Mouse (Mus musculus): Measurements from ENCODE around the gene Clstn1. TPM values are rescaled to one million over a fixed set of nuclear protein-coding genes. Genes with fewer than 3 reads are reported as not detected.
A peak's percentile ranks its signal among the peaks of the same experiment; 100 is the strongest.

The Clstn1 gene
- total and polyA plus RNA-seq, 3 experiments = 25.6 to 88.3 (median 86.7) TPM

DNA sequence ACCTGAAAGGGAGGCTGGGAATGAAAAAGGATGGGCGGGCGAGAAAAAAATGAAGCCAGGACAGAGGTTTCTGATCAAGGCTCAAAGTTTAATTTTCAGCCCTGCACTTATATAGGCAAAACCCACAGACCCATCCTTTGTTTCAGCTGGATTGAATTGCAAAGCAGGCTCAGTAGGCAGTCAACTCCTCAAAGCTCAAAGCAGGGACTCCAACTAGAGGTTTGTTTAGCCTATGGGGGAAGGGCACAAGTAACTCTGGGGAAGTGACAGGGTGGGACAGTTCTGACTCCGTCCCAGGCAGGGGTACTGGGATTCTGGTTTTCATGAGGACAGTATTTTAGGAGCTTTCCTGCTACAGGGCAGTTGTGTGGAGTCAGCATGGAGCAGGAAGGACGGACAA is 35.0 kb downstream of the Clstn1 start:
- 86% methylated on average over 4 of the region's 4 CpGs for WGBS

DNA sequence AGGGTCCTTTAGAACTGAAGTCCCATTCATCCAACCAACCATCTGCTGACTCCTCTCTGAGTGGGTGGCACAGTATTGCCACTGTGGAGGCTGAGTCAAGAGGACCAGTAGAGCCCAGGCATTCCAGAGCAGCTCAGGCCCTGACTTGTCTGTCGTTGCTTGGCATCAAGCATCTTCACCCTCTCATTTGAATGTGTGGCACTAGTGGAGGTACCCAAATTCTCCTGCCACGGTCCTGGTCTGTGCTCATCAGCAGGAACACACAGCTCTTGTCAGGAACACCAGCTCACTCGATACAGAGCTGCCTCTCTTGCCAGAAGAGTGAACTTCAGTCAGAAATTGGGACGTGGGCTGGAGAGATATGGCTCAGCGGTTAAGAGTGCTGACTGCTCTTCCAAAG is 37.4 kb downstream of the Clstn1 start:
- H3K79me2 ChIP-seq (replicated peaks; ENCODE audit: control insufficient read depth, insufficient read depth, low read length) = peaks cover 2% of the 10 kb centered on the region
- no peaks in the 10 kb centered on the region for H3K36me3 ChIP-seq (ENCODE audit: control insufficient read depth, insufficient read depth, low read length)
- no peak overlapping the region for H3K27ac ChIP-seq
- intact Hi-C loops (cut with DNase I) = no loop called here
- H3K4me1 ChIP-seq (ENCODE audit: control insufficient read depth, insufficient read depth, low read length) = no peaks in the 10 kb centered on the region; the same call in 1 of the 2 replicates
- no peak overlapping the region for H3K9ac ChIP-seq (ENCODE audit: low read depth, low read length)
- DNase-seq = no peak
- no peak overlapping the region for H3K4me3 ChIP-seq
- H3K27me3 ChIP-seq (ENCODE audit: control insufficient read depth, insufficient read depth, low read length) = no peaks in the 10 kb centered on the region
- no peak for TF ChIP-seq POLR2A (IDR thresholded peaks at IDR 0.05; ENCODE audit: insufficient read depth, low read depth, low read length)
- 82% methylated on average over 5 of the region's 5 CpGs for WGBS

More for the DNA sequence above, 35.0 kb downstream of the Clstn1 start:
- DNase-seq = no peak
- no peak overlapping the region for H3K4me3 ChIP-seq
- H3K27me3 ChIP-seq (ENCODE audit: control insufficient read depth, insufficient read depth, low read length) = no peaks in the 10 kb centered on the region
- H3K27ac ChIP-seq = no peak overlapping the region
- H3K36me3 ChIP-seq (ENCODE audit: control insufficient read depth, insufficient read depth, low read length) = no peaks in the 10 kb centered on the region
- intact Hi-C loops (cut with DNase I) = no loop called here
- H3K9ac ChIP-seq (ENCODE audit: low read depth, low read length) = no peak overlapping the region
- H3K79me2 ChIP-seq (replicated peaks; ENCODE audit: control insufficient read depth, insufficient read depth, low read length) = peaks cover 2% of the 10 kb centered on the region; the same call in 1 of the 2 replicates
- TF ChIP-seq POLR2A (IDR thresholded peaks at IDR 0.05; ENCODE audit: insufficient read depth, low read depth, low read length) (no peak), CTCF (IDR thresholded peaks at IDR 0.05) (no peak), EP300 (IDR thresholded peaks at IDR 0.05; ENCODE audit: insufficient read depth, low read depth, low read length) (no peak)
- no peaks in the 10 kb centered on the region for H3K4me1 ChIP-seq (ENCODE audit: control insufficient read depth, insufficient read depth, low read length)

GRCm38 (mm10) chr4:149626809-149627208 is 40.5 kb downstream of the Clstn1 start:
- Histone ChIP-seq H3K36me3 (ENCODE audit: control insufficient read depth, insufficient read depth, low read length) (no peaks in the 10 kb centered on the region), H3K79me2 (replicated peaks; ENCODE audit: control insufficient read depth, insufficient read depth, low read length) (peaks cover 2% of the 10 kb centered on the region), H3K4me1 (ENCODE audit: control insufficient read depth, insufficient read depth, low read length) (peaks cover 4% of the 10 kb centered on the region), H3K9ac (ENCODE audit: low read depth, low read length) (no peak overlapping the region), H3K27me3 (ENCODE audit: control insufficient read depth, insufficient read depth, low read length) (no peaks in the 10 kb centered on the region), H3K4me3 (no peak overlapping the region), H3K27ac (no peak overlapping the region)
- WGBS = 95% methylated on average over 17 of the region's 17 CpGs
- DNase-seq = no peak
- intact Hi-C loops (cut with DNase I) = no loop called here
- TF ChIP-seq POLR2A (IDR thresholded peaks at IDR 0.05; ENCODE audit: insufficient read depth, low read depth, low read length) (no peak), EP300 (IDR thresholded peaks at IDR 0.05; ENCODE audit: insufficient read depth, low read depth, low read length) (no peak), CTCF (IDR thresholded peaks at IDR 0.05) (no peak)

- TF ChIP-seq EP300 (IDR thresholded peaks at IDR 0.05; ENCODE audit: insufficient read depth, low read depth, low read length) (no peak), CTCF (IDR thresholded peaks at IDR 0.05) (peak; percentile 73)
- DNase-seq = peak; percentile 48 to 60
- no peaks in the 10 kb centered on the region; the same call in 1 of the 2 replicates for H3K79me2 ChIP-seq (replicated peaks; ENCODE audit: control insufficient read depth, insufficient read depth, low read length)
- H3K4me1 ChIP-seq (ENCODE audit: control insufficient read depth, insufficient read depth, low read length) = peaks cover 4% of the 10 kb centered on the region
- H3K4me3 ChIP-seq = no peak overlapping the region
- no peak overlapping the region for H3K27ac ChIP-seq
- H3K27me3 ChIP-seq (ENCODE audit: control insufficient read depth, insufficient read depth, low read length) = no peaks in the 10 kb centered on the region
- intact Hi-C loops (cut with DNase I) = no loop called here
- H3K36me3 ChIP-seq (ENCODE audit: control insufficient read depth, insufficient read depth, low read length) = no peaks in the 10 kb centered on the region
- 62% methylated on average over 10 of the region's 10 CpGs for WGBS
- no peak overlapping the region for H3K9ac ChIP-seq (ENCODE audit: low read depth, low read length)
Observed at GRCm38 (mm10) chr4:149628372-149628771, 42.1 kb downstream of the Clstn1 start.

GRCm38 (mm10) chr4:149628810-149629209 is 42.5 kb downstream of the Clstn1 start:
- 35% methylated on average over 9 of the region's 9 CpGs for WGBS
- no peaks in the 10 kb centered on the region; the same call in 1 of the 2 replicates for H3K79me2 ChIP-seq (replicated peaks; ENCODE audit: control insufficient read depth, insufficient read depth, low read length)
- TF ChIP-seq EP300 (IDR thresholded peaks at IDR 0.05; ENCODE audit: insufficient read depth, low read depth, low read length) (no peak), POLR2A (IDR thresholded peaks at IDR 0.05; ENCODE audit: insufficient read depth, low read depth, low read length) (no peak), CTCF (IDR thresholded peaks at IDR 0.05) (no peak)
- peaks cover 4% of the 10 kb centered on the region for H3K4me1 ChIP-seq (ENCODE audit: control insufficient read depth, insufficient read depth, low read length)
- H3K36me3 ChIP-seq (ENCODE audit: control insufficient read depth, insufficient read depth, low read length) = no peaks in the 10 kb centered on the region
- H3K27ac ChIP-seq = no peak overlapping the region; the same call in 1 of the 2 replicates
- intact Hi-C loops (cut with DNase I) = no loop called here
- no peaks in the 10 kb centered on the region for H3K27me3 ChIP-seq (ENCODE audit: control insufficient read depth, insufficient read depth, low read length)
- no peak for DNase-seq
- no peak overlapping the region for H3K9ac ChIP-seq (ENCODE audit: low read depth, low read length)
- no peak overlapping the region for H3K4me3 ChIP-seq

- intact Hi-C loops (cut with DNase I) = no loop called here
- Histone ChIP-seq H3K9ac (ENCODE audit: low read depth, low read length) (no peak overlapping the region), H3K4me3 (no peak overlapping the region), H3K27ac (no peak overlapping the region), H3K36me3 (ENCODE audit: control insufficient read depth, insufficient read depth, low read length) (no peaks in the 10 kb centered on the region), H3K79me2 (replicated peaks; ENCODE audit: control insufficient read depth, insufficient read depth, low read length) (no peaks in the 10 kb centered on the region), H3K4me1 (ENCODE audit: control insufficient read depth, insufficient read depth, low read length) (peaks cover 4% of the 10 kb centered on the region), H3K27me3 (ENCODE audit: control insufficient read depth, insufficient read depth, low read length) (no peaks in the 10 kb centered on the region)
- TF ChIP-seq POLR2A (IDR thresholded peaks at IDR 0.05; ENCODE audit: insufficient read depth, low read depth, low read length) (no peak), CTCF (IDR thresholded peaks at IDR 0.05) (no peak), EP300 (IDR thresholded peaks at IDR 0.05; ENCODE audit: insufficient read depth, low read depth, low read length) (no peak)
- no peak for DNase-seq
- 90% methylated on average over 9 of the region's 9 CpGs for WGBS
Observed at GRCm38 (mm10) chr4:149632670-149633307, 46.5 kb downstream of the Clstn1 start.

Data from heart, adult 2 months (tissue).